Mouse (Mus musculus) cerebellum, adult 9-11 months (tissue): ENCODE data around the gene Tpst2.
"Not testable (repeated sequence)": the region's sequence is repeated elsewhere in the genome, so short reads cannot be mapped to it uniquely, and the experiment has no call there.

Experiments
- DNase-seq: peaks from one replicate; pipeline ENCODE4 v3.0.0; 2022

Tpst2 gene

GRCm38 (mm10) chr5:112299399-112299798 is 22.9 kb downstream of the Tpst2 start:
- no peak for DNase-seq

DNA sequence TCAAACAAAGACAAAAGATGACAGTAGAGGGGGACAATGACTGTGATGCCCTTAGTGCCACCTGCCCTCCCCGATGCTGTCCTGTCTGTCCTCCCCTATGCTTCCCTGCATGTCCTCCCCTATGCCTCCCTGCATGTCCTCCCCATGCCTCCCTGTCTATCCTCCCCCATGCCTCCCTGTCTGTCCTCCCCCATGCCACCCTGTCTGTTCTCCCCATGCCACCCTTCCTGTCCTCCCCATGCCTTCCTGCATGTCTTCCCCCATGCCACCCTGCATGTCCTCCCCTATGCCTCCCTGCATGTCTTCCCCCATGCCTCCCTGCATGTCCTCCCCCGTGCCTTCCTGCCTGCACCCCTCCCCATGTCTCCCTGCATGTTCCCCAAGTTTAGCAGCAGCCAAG is 23.6 kb downstream of the Tpst2 start:
- DNase-seq = no peak

DNA sequence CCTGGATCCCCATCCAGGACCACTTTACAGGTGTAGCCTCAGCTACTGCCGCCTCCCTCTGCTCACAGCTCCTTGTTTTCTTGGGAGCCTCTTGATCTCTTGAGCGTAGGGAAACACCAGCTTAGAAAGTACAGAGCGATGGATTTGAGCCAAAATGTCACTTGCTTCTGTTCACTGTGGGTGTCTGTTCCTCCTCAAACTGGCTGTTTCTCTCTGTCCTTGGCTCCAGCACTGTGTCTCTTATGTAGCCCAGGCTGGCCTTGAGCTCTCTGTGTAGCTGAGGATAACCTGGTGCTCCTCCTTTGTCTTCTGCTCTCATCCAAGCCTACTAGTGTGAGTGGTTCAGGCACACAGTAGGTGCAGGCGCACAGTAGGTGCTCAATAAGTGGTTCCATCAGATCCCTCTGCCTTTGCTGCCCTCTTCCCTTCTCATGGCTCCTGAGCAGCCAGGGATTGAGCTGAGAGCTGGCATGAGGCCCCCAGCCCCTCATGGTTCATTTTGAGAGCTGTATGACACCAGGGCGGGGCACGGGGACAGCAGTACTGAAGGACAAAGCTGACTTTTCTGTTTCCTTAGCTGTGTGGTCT is 24.3 kb downstream of the Tpst2 start:
- DNase-seq = no peak

DNA sequence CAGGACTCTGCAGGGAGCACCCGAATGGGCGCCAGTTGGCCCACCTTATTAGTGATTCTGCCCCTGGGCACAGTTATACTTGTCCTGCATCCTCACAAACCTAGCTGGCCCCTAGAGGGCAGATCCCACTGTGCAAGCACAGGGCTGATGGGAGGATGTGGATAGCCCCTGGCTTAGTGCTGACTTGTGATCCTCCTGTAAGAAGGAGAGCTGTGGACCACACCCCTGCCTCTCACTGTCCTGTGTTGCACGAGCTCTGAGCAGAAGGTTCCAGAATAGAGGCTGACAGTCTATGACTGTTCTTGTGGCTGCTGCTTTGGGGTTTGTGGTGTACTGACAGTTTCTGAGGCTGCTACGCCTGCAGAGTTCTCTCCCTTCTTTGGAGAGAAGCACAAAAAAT is 25.2 kb downstream of the Tpst2 start:
- no peak for DNase-seq

- DNase-seq = no peak
Observed at GRCm38 (mm10) chr5:112302310-112302709, 25.8 kb downstream of the Tpst2 start.

- peak; percentile 34 for DNase-seq
Observed at GRCm38 (mm10) chr5:112305842-112306241, 29.4 kb downstream of the Tpst2 start.

- DNase-seq = no peak
Observed at GRCm38 (mm10) chr5:112313222-112313885, 36.9 kb downstream of the Tpst2 start.

- no peak for DNase-seq
Observed at GRCm38 (mm10) chr5:112316468-112316867, 40.0 kb downstream of the Tpst2 start.

- no peak for DNase-seq
Observed at GRCm38 (mm10) chr5:112317328-112317727, 40.8 kb downstream of the Tpst2 start.

- not testable (repeated sequence) for DNase-seq
Observed at GRCm38 (mm10) chr5:112319343-112319742, 42.9 kb downstream of the Tpst2 start.

DNA sequence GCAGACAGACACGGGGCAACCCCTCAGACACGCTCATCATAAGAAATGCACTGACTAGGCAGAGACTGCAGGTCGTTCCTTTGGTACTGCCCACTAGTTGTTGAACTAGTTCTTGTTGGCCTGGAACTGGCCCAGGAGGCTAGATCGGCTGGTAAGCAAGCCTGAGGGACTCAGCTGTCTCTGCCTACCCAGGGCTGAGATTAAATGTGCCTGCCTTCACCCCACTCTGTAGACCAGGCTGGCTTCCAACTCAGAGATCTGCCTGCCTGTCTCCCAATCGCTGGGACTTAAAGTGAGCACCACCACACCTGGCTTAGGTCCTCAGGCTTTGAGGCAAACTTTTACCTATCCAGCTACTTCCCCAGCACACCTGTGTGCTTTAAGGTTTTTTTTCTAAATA is 43.9 kb downstream of the Tpst2 start:
- DNase-seq = no peak

- peak; percentile 64 for DNase-seq
Observed at GRCm38 (mm10) chr5:112320936-112321335, 44.4 kb downstream of the Tpst2 start.

DNA sequence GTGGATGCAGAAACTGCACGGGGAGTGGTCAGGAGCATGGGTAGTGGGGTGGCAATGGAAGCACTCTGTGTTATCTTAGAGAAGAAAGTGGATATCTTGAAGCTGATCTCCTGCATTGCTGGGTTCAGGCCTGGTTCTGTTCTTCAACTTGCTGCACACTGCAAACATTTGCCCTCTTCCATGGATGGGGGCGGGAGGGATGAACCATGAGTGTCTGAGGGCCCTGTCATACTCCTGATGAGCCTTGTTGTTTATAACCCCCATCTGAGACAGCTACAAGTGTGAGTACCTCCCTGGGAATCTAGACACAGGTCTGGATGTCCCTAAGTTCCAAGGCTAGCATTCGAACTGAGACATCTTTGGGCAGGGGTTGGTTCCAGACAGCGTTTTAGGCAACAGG is 44.9 kb downstream of the Tpst2 start:
- DNase-seq = no peak

GRCm38 (mm10) chr5:112323246-112323645 is 46.8 kb downstream of the Tpst2 start:
- no peak for DNase-seq

- no peak for DNase-seq
Observed at GRCm38 (mm10) chr5:112324637-112325545, 48.4 kb downstream of the Tpst2 start.

- DNase-seq = peak; percentile 96
Observed at GRCm38 (mm10) chr5:112325546-112326445, 49.3 kb downstream of the Tpst2 start, which contains the start of gene Tfip11. Gene Tfip11, plus strand, starts transcription at chr5:112326358.

GRCm38 (mm10) chr5:112326446-112327009 is 50.0 kb downstream of the Tpst2 start:
- DNase-seq = no peak

DNA sequence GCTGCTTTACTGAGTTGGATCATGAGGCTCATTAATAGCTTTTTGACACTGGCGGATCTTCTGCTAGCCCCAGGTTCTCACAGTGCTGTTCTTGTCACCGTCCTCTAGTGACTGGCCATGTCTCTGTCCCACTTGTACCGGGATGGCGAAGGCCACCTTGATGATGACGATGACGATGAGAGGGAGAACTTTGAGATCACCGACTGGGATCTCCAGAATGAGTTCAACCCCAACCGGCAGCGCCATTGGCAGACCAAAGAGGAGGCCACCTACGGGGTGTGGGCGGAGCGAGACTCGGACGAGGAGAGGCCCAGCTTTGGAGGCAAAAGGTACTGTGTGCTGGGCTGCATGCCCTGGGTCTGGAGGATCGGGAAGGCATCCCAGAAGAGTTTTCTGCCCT is 51.4 kb downstream of the Tpst2 start:
- no peak for DNase-seq

DNA sequence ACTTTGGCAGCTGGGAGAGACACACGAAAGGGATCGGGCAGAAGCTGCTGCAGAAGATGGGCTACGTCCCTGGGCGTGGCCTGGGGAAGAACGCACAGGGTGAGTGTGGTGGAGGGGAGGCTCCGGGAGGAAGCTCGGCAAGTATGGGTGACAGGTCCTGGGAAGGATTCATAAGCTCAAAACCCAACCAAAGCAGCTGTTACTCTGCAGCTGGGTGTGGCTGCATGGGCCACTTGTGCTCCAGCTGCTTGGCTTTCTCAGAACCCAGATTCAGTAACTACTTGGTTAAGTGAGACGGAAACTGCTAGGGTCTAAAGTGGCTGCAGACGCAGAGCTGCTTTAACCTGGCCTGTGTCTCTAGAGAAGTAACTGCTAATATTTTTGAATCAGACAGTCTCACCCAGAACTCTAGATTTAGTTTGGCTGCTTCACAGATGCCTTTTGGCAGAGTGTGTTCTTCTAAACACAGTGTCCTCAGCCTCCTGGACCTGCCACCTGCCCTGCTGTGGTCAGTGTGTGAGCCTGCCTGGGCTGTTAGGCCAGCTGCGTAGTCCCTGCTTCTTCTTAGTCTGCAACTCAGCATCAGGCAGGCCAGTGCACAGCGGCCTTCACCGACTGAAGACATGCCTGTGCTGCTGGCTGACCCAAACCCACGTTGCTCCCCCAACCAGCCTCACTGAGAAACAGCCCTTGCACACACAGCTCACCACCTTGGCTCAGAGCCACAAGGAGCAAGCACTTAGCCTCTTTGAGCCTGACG is 53.5 kb downstream of the Tpst2 start:
- DNase-seq = no peak

GRCm38 (mm10) chr5:112335473-112335872 is 59.0 kb downstream of the Tpst2 start:
- DNase-seq = peak; percentile 50

GRCm38 (mm10) chr5:112337004-112337403 is 60.5 kb downstream of the Tpst2 start:
- DNase-seq = no peak

DNA sequence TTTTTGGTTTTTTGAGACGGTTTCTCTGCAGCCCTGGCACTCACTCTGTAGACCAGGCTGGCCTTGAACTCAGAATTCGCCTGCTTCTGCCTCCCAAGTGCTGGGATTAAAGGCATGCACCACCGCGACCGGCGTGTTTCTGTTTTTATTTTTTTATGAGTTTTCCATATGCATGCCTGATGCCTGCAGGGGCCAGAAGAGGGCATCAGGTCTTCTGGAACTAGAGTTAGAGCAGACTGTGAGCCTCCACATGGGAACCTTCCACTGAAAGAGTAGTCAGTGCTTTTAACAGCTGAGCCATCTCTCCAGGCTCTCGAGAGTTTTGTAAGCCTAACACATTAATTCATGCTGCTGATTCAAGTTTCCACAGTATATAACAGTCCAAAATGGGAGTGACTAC is 62.7 kb downstream of the Tpst2 start:
- no peak for DNase-seq
